Mouse (Mus musculus) ES-Bruce4 (cell line): Measurements from ENCODE around the gene Trpm6. TPM values are rescaled to one million over a fixed set of nuclear protein-coding genes. Genes with fewer than 3 reads are reported as not detected.
A peak's percentile ranks its signal among the peaks of the same experiment; 100 is the strongest.

Source experiments
- H3K27ac ChIP-seq: 2 replicates; pipeline ENCODE4 v1.5.1; 2012; ENCODE audit warnings: low read length, inconsistent platforms; ENCODE audit not compliant: insufficient read depth
- H3K27me3 ChIP-seq: 2 replicates; pipeline ENCODE4 v1.6.1; 2012; ENCODE audit warnings: mild to moderate bottlenecking, low read length, inconsistent platforms; ENCODE audit not compliant: control insufficient read depth, poor library complexity, insufficient read depth, severe bottlenecking
- H3K36me3 ChIP-seq: 2 replicates; pipeline ENCODE4 v1.6.1; 2012; ENCODE audit warnings: inconsistent platforms, mild to moderate bottlenecking, low read length, moderate library complexity; ENCODE audit not compliant: control insufficient read depth, poor library complexity, insufficient read depth, severe bottlenecking
- H3K4me1 ChIP-seq: one replicate; pipeline ENCODE4 v1.8.1; 2011; ENCODE audit warnings: low read length; ENCODE audit not compliant: control insufficient read depth, insufficient read depth
- H3K4me3 ChIP-seq: 2 replicates; pipeline ENCODE4 v1.5.1; 2011; ENCODE audit warnings: low read depth, mild to moderate bottlenecking, low read length
- H3K9ac ChIP-seq: 2 replicates; pipeline ENCODE4 v1.6.1; 2012; ENCODE audit warnings: low read depth, mild to moderate bottlenecking, inconsistent platforms; ENCODE audit not compliant: poor library complexity, severe bottlenecking
- H3K9me3 ChIP-seq: replicated peaks from 2 replicates; pipeline ENCODE4 v1.6.1; 2012; ENCODE audit warnings: mild to moderate bottlenecking, low read length, inconsistent platforms; ENCODE audit not compliant: control insufficient read depth, poor library complexity, insufficient read depth, severe bottlenecking
- CTCF ChIP-seq: IDR thresholded peaks from one replicate; pipeline ENCODE4 v1.8.1; 2011; ENCODE audit warnings: low read depth, low read length
- EP300 ChIP-seq: IDR thresholded peaks from 2 replicates; pipeline ENCODE4 v1.6.1; 2011; ENCODE audit warnings: low read depth, low read length; ENCODE audit not compliant: insufficient read depth
- POLR2A ChIP-seq: IDR thresholded peaks from one replicate; pipeline ENCODE4 v1.8.1; 2011; ENCODE audit warnings: low read length; ENCODE audit not compliant: insufficient read depth
- polyA plus RNA-seq: library from polyadenylated mRNA; stranded (reverse); fragments of >200 nt; gene quantifications from 2 replicates; pipeline ENCODE4 v1.2.4, GENCODE M21; 2011; ENCODE audit warnings: low read depth; ENCODE audit not compliant: missing spikeins, insufficient read depth, insufficient read length

The Trpm6 gene
- polyA plus RNA-seq, 1 experiment = 2.1 TPM

GRCm38 (mm10) chr19:18831196-18831595 lies 81.4 kb downstream of the Trpm6 start:
- Histone ChIP-seq H3K9me3 (no peaks in the 10 kb centered on the region), H3K9ac (no peak overlapping the region), H3K36me3 (no peaks in the 10 kb centered on the region), H3K4me3 (no peak overlapping the region), H3K27ac (no peak overlapping the region), H3K4me1 (no peaks in the 10 kb centered on the region), H3K27me3 (no peaks in the 10 kb centered on the region)
- TF ChIP-seq POLR2A = no peak
- no peak for TF ChIP-seq EP300
- TF ChIP-seq CTCF = no peak

GRCm38 (mm10) chr19:18834971-18835370 lies 85.2 kb downstream of the Trpm6 start:
- Histone ChIP-seq H3K4me3 (no peak overlapping the region), H3K27ac (no peak overlapping the region), H3K4me1 (no peaks in the 10 kb centered on the region), H3K9ac (no peak overlapping the region), H3K9me3 (no peaks in the 10 kb centered on the region), H3K36me3 (no peaks in the 10 kb centered on the region), H3K27me3 (no peaks in the 10 kb centered on the region)
- TF ChIP-seq POLR2A (no peak), EP300 (no peak), CTCF (peak; percentile 70)

- TF ChIP-seq POLR2A (no peak), CTCF (no peak), EP300 (no peak)
- no peak overlapping the region for H3K27ac ChIP-seq
- no peaks in the 10 kb centered on the region for H3K36me3 ChIP-seq
- no peak overlapping the region for H3K9ac ChIP-seq
- H3K4me3 ChIP-seq = no peak overlapping the region
- H3K4me1 ChIP-seq = no peaks in the 10 kb centered on the region
- H3K9me3 ChIP-seq = no peaks in the 10 kb centered on the region
- no peaks in the 10 kb centered on the region for H3K27me3 ChIP-seq
Measured at GRCm38 (mm10) chr19:18841789-18842562, 92.2 kb downstream of the Trpm6 start.

- no peaks in the 10 kb centered on the region for H3K36me3 ChIP-seq
- no peak overlapping the region for H3K4me3 ChIP-seq
- no peak overlapping the region for H3K9ac ChIP-seq
- no peaks in the 10 kb centered on the region for H3K4me1 ChIP-seq
- TF ChIP-seq EP300 = no peak
- TF ChIP-seq CTCF = no peak
- TF ChIP-seq POLR2A = no peak
- H3K9me3 ChIP-seq = no peaks in the 10 kb centered on the region
- H3K27me3 ChIP-seq = no peaks in the 10 kb centered on the region
- no peak overlapping the region for H3K27ac ChIP-seq
Measured at GRCm38 (mm10) chr19:18842626-18843025, 92.8 kb downstream of the Trpm6 start.

GRCm38 (mm10) chr19:18846336-18846735 lies 96.6 kb downstream of the Trpm6 start:
- Histone ChIP-seq H3K27ac (no peak overlapping the region), H3K36me3 (no peaks in the 10 kb centered on the region), H3K27me3 (no peaks in the 10 kb centered on the region), H3K9ac (no peak overlapping the region), H3K4me1 (no peaks in the 10 kb centered on the region), H3K9me3 (no peaks in the 10 kb centered on the region), H3K4me3 (no peak overlapping the region)
- no peak for TF ChIP-seq EP300
- TF ChIP-seq CTCF = no peak

GRCm38 (mm10) chr19:18868311-18868710 lies 118.5 kb downstream of the Trpm6 start:
- Histone ChIP-seq H3K4me3 (no peak overlapping the region), H3K27ac (no peak overlapping the region), H3K36me3 (no peaks in the 10 kb centered on the region), H3K9me3 (no peaks in the 10 kb centered on the region), H3K27me3 (no peaks in the 10 kb centered on the region), H3K4me1 (no peaks in the 10 kb centered on the region), H3K9ac (no peak overlapping the region)
- TF ChIP-seq CTCF = peak; percentile 9
- TF ChIP-seq POLR2A = no peak
